Mouse (Mus musculus) testis, adult 2 months (tissue): ENCODE results near the gene Noto.

Experiments
- CTCF ChIP-seq: fragments of 200-500 bp; IDR thresholded peaks from 2 replicates; pipeline ENCODE4 v1.5.1; 2012; ENCODE audit warnings: low read depth, mild to moderate bottlenecking, inconsistent platforms, low read length, moderate library complexity; ENCODE audit not compliant: control insufficient read depth, insufficient read depth, insufficient replicate concordance
- POLR2A ChIP-seq: fragments of 200-500 bp; IDR thresholded peaks from 2 replicates; pipeline ENCODE4 v1.6.1; 2012; ENCODE audit warnings: low read depth, mild to moderate bottlenecking, inconsistent platforms, low read length, moderate library complexity; ENCODE audit not compliant: control insufficient read depth

DNA sequence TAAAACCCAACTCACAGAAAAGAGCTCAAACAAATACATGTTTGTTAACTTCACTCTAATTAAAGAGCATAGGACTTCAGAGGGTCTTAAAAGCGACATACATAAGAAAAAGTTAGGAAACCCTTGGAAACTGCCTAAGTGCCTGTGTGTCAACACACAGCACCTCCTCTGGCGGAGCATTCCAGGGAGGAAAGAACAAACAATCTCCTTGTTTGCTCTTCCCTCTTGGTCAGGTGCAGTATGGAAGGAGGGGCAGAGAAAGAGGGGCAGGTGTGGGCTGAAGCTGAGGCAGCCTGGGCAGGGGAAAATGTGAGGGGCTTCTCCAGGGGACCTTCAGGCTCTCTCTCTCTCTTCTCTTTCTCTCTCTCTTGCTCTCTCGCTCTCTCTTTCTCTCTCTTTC is 7.9 kb upstream of the Noto start:
- TF ChIP-seq CTCF, result no peak
- no peak for TF ChIP-seq POLR2A
